Mouse (Mus musculus) lung, adult 18-20 months (tissue): ENCODE measurements at regions not wholly inside any gene's neighbourhood (a gene's known extent, or its start where the extent isn't known, plus 50 kb on each side); places are given as distances from the start of the nearest gene placed in this dataset.

Experiments used
- DNase-seq, 2 experiments: peaks; one replicate each; pipeline ENCODE4 v3.0.0; 2022; ENCODE audit warnings: mixed read lengths in 2 of 2

DNA sequence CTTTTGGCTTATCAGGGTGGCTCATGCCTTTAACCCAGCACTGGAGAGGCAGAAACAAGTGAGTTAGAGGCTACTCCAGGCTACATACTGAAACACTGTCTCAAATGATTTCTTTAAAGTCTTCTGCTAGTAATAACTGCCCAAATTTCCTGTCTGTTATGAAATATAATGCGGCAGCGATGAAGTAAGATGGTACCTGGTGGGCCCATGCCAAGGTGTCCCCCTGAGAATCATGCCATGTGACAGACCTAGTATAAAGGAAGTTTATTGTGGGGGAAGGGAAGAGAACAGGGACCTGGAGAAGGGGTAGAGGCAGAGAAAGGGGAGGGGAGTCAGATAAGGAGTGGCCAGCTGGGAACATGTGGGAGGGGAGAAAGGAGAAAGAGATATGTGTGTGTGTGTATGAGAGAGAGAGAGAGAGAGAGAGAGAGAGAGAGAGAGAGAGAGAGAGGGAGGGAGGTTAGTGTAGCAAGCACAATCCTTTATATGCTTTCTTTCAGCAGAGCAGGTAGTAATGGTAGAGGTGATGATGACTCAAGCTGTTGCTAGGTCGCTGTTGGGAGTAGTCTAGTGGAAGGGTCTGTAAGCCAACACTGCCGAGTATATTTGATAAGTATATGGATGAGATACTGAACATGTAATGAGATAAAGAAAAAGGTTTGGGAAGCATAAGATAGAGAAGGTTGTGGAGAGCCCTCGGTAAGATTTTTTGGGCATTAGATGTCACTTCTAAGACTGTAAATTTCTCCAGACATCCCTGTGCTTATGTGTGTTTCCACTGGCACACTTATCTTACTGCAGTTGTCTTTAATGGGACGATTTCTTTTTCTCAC, 71.1 kb upstream of the Dph5 start:
- DNase-seq: no peak

DNA sequence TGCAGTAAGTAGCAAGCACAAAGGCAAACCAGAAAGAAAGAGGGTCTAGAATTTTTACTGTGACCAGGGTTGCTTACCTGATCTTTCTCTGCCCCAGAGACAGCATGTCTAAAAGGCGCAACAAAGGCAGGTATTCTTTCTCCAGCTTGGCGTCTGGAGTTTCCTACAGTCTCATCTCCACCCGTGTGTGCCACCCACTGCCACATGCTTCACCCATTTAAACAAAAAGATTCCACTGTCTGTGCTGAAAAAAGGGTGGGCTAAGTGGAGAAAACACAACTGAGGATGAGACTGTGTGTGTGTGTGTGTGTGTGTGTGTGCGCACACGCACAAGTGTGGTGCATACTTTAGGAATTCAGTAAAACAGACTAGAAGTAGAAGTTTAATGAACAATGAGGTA, 69.9 kb upstream of the Dph5 start:
- no peak for DNase-seq

DNA sequence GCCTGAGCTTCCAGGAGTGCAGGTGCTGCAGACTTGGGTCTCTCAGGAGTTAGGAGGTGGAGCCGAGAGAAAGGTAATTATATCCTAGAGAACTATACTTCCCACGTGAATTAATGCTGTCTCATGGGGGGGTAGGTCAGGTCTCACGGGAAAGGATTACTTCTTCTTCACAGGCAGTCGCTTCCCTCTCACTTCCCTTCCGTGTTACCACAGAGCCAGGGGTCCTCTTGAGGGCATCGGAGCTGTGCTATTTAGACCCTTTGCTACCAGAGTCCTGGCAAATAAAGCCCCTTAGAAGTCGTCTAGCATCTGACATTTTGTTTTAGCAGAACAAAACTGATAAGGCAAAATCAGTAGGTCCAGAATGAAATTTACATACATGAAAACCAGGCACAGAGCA, 68.9 kb upstream of the Dph5 start:
- DNase-seq: no peak

DNA sequence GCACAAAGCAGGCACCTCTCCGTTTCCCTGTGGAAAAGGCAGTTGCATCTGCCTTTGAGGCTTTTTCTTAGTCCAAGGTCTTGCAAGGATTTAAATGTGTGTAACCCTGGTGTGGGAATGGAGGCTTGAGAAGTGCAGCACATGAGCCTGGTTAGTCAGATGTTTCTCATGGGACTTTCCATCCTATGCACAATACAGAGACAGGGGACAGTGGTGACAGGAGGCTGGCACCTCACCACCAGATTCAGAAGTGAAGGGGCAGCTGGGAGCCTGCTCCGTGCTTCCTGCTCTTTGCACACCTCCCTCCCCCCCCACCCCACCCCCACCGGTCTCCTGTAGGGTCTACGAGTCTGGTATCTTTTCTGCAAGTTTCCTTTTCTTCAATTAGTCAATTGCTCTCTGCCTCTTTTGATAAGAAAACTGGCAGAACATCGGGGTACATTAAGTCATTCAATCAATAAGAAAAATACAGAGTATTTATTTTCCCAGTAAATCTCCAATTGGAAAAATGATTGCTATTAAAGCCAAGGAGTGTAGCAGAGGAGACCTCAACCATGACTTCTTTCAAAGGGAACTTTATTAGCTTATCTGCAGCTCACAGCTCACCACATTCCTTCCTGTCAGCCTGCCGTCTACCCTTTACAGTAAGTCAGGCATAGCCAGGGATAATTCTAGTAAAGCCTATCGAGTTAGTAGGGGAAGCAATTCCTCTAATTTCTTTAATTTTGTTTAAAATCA, 68.1 kb upstream of the Dph5 start:
- no peak for DNase-seq

DNA sequence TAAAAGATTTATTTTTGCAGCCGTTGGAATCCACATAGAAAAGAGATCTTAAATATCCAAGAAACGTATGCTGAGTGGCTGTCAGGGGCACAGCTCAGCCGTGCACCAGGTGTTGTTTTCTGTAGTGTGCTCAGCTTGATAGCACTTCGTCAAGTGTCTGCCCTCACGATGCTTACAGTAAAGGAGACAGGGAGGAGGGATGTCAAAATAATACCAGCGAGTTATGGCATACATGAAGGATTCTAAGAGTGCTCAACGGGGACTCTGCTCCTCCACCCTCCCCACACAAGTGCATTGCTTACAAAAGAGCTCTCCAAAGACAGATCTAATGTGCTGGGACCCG, 67.5 kb upstream of the Dph5 start:
- no peak for DNase-seq

DNA sequence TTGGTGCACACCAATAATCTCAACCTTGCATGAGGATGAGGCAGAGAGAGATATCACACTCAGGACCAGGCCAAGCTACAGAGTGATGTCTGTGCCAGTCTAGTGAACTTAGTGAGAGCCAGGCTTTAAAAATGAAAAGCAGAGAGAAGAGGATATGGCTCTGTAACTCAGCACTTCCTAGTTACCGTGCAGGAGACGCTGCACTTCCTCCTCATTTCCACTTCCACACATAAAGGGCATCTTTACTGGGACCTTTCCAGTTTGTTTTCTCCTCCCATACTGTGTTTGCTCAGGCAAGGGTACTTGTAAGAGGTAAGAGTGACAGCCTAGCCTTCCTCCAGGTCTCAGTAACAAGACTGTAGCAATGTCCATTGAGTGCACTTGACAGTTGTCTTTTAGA, 66.0 kb upstream of the Dph5 start:
- no peak for DNase-seq

DNA sequence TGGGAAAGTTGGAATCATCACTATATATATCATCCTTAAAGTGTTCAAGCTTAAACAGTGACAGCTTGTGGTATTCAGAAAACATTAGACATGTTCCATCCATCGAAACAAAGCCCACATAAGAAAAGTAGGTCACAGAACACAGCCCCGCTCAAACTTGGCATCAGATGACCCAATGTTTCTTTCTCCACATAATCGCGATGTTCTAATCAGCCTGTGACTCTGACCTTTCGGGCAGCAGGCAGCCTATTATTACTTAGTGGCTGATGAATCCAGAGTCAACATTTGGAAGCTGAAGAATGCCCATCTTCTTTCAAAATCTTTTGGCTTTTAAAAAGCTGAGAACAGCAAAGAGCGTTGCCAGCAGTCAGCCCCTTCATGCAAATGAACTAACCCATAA, 65.1 kb upstream of the Dph5 start:
- DNase-seq: peak in 1 of 2 experiments; percentile 15

DNA sequence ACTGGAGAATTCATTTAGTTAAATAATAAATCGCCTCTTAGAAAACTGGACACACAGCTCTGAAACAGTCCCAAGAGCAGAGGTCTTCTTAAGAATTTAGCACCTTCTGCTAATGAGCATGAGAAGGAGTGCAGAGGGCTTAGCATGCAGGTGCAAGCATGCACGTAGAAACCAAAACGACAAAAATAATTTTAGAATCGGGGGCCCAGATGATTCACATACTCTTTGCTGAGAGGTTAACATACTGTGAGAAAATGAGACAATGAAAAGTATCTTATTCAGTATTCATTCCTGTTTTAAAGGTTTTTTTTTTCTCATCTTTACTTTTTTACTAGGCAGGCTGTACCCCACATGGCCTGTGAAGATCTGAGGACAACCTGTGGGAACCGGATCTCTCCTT, 63.9 kb upstream of the Dph5 start:
- DNase-seq: no peak

DNA sequence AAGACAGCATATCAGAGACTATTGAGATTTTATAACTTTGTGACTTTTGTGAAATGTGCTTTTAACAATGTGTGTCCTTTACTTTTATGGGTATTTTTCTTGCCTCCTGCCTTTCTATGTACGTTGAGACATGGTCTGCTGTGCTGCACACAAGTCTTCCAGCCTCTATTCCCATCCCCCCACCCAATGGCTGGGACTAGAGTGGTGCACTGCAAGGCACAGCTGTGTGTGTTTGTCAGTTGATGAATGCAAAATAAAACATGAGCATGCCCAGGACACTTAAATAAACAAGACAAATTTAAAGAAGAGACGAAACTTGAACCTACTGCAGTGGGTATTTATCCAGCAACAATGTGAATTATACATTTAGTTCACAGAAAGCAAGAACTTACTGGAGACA, 62.8 kb upstream of the Dph5 start:
- DNase-seq: no peak

DNA sequence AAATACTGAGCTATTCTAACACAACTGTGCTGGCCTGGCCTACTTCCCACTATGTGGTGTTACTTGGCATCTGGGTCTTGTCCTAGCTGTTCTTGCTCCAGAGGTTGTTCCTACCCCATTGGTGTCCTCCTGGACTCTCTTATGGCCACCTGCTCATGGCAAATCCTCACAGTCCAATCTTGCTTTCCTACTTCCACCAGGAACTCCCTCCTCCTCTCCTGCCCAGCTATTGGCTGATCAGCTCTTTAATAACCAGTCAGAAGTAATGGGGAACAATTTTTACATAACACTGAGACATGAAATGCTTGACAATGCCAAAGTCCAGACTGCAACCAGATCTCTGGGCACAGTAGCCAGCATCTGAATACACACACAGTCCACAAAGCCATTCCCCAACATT, 52.3 kb upstream of the Dph5 start:
- DNase-seq: no peak

DNA sequence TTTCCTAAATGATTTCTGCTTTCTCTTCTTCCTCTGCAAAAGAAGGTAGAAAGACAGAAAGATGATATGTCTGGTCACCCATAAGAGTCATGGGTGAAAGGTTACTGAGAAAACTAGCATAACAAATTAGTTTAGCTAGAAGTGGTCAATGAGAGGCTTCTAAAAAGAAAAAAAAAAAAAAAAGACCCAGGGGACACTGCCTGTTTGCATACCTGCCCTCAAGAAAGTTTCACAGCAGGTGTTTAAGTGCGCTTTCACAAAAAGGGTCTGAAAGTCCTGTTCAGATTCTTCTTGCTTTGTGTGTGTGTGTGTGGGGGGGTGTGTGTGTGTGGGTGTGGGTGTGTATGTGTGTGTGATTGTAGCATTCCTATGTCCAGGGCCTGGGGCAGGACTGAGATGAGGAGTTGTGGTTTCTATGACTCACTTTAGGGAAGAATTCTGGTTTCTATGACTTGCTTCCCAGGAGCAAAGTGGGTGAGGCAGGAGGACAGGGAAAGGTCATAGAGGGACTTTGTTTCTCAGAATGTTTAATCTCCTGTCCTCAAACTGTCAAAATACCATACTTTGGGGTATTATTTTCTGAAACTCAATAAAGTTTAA, 49.9 kb upstream of the Dph5 start:
- no peak for DNase-seq
